Mouse (Mus musculus): ENCODE results near the gene 1110002E22Rik. TPM values are rescaled to one million over a fixed set of nuclear protein-coding genes. Genes with fewer than 3 reads are reported as not detected.

Gene 1110002E22Rik
- total RNA-seq, 2 experiments from 2014 or later = 1.7 to 3.9 TPM

Other genes starting within 250 kb of the 1110002E22Rik start
- gene H2afz, start 200.6 kb upstream of the 1110002E22Rik start, total RNA-seq (2021) = 100 to 1,000 TPM; 180 to 201 TPM
- gene Dnajb14, start 197.4 kb upstream of the 1110002E22Rik start, total RNA-seq (2021) = 10 to 100 TPM; 39.1 to 41.5 TPM
- gene Lamtor3, start 146.5 kb upstream of the 1110002E22Rik start, total RNA-seq (2021) = 10 to 100 TPM; 66.2 to 68.8 TPM
- 1 to 10 TPM; 2.4 to 4.0 TPM for gene Dapp1, start 83.5 kb upstream of the 1110002E22Rik start, total RNA-seq (2021)
- not detected for gene Gm5105, start 2.3 kb downstream of the 1110002E22Rik start, total RNA-seq (2021)
- gene Trmt10a, start 78.4 kb downstream of the 1110002E22Rik start, total RNA-seq (2021) = 1 to 10 TPM; 4.1 to 7.7 TPM
- gene Mttp, start 79.9 kb downstream of the 1110002E22Rik start, total RNA-seq (2021) = 1 to 10 TPM; 4.4 to 4.9 TPM
- gene 4930579F01Rik, start 128.8 kb downstream of the 1110002E22Rik start, total RNA-seq (2021) = not detected
- under 1 TPM; 0.10 to 0.49 TPM for gene Adh7, start 152.7 kb downstream of the 1110002E22Rik start, total RNA-seq (2021)
- gene Adh1, start 195.9 kb downstream of the 1110002E22Rik start, total RNA-seq (2021) = 1 to 10 TPM; 2.0 to 3.4 TPM
- not detected for gene Adh6a, start 248.2 kb downstream of the 1110002E22Rik start, total RNA-seq (2021)

Data from left cerebral cortex, postnatal 10 days (tissue).